Mouse (Mus musculus): ENCODE results near the gene Sacm1l.

- no peak for TF ChIP-seq HCFC1 (IDR thresholded peaks at IDR 0.05; ENCODE audit: low read depth, low read length)
- no peak for TF ChIP-seq CTCF (IDR thresholded peaks at IDR 0.05 in 2 of 3, conservative IDR thresholded peaks at IDR 0.05 in 1 of 3; ENCODE audit: control insufficient read depth in 1 of 3, insufficient read depth in 1 of 3, low read depth in 2 of 3, low read length in 3 of 3, poor library complexity in 1 of 3, severe bottlenecking in 1 of 3)
- no peak for TF ChIP-seq JUND (IDR thresholded peaks at IDR 0.05; ENCODE audit: low read depth, low read length)
- no peak for TF ChIP-seq EP300 (IDR thresholded peaks at IDR 0.05; ENCODE audit: low read depth in 1 of 2, low read length in 2 of 2)
- no peak for TF ChIP-seq TAL1 (IDR thresholded peaks at IDR 0.05; ENCODE audit: low read length)
- no peak for TF ChIP-seq POLR2A (IDR thresholded peaks at IDR 0.05; ENCODE audit: control insufficient read depth in 1 of 2, insufficient read depth in 1 of 2, low read depth in 1 of 2, low read length in 2 of 2, poor library complexity in 1 of 2)
- TF ChIP-seq TCF12 (IDR thresholded peaks at IDR 0.05; ENCODE audit: low read depth, low read length), result no peak
- TF ChIP-seq RCOR1 (IDR thresholded peaks at IDR 0.05; ENCODE audit: low read depth, low read length), result no peak
- TF ChIP-seq ZNF384 (IDR thresholded peaks at IDR 0.05; ENCODE audit: low read depth, low read length), result peak; percentile 49; the same call in 1 of the 2 replicates
- TF ChIP-seq MYC (IDR thresholded peaks at IDR 0.05; ENCODE audit: low read depth, low read length), result no peak
- no peak for TF ChIP-seq KAT2A (conservative IDR thresholded peaks at IDR 0.05; ENCODE audit: low read depth, low read length)
- TF ChIP-seq MAZ (IDR thresholded peaks at IDR 0.05; ENCODE audit: low read depth, low read length), result no peak
- no peak for TF ChIP-seq ZMIZ1 (IDR thresholded peaks at IDR 0.05; ENCODE audit: low read depth, low read length)
- TF ChIP-seq MYB (IDR thresholded peaks at IDR 0.05; ENCODE audit: low read depth, low read length), result no peak
Measured at GRCm38 (mm10) chr9:123640106-123640505, 110.5 kb downstream of the Sacm1l start.
